Mouse (Mus musculus) MEL (cell line): ENCODE results near the gene Wwc1. TPM values are rescaled to one million over a fixed set of nuclear protein-coding genes. Genes with fewer than 3 reads are reported as not detected.

Source experiments
- DNase-seq: peaks from one replicate; pipeline ENCODE4 v3.0.0; 2011; ENCODE audit warnings: low read depth, low spot score
- H3K27ac ChIP-seq: 2 replicates; pipeline ENCODE4 v1.5.1; 2012; ENCODE audit warnings: low read depth, mild to moderate bottlenecking, control low read depth, low read length, moderate library complexity; ENCODE audit not compliant: control insufficient read depth
- H3K27me3 ChIP-seq, 2 experiments: fragments of 150-350 bp in 1 of 2; sonication (generic) in 1 of 2; 2 replicates each; pipeline ENCODE4 v1.6.1; 2012; ENCODE audit warnings: low read length in 2 of 2, mild to moderate bottlenecking in 2 of 2, improper control_type of control experiment in 1 of 2, moderate library complexity in 1 of 2; ENCODE audit not compliant: insufficient read depth in 2 of 2, control insufficient read depth in 1 of 2
- H3K36me3 ChIP-seq, 2 experiments: 2 replicates each; pipeline ENCODE4 v1.6.1; 2012 to 2014; ENCODE audit warnings: low read length in 2 of 2, improper control_type of control experiment in 1 of 2, inconsistent platforms in 1 of 2, mild to moderate bottlenecking in 1 of 2; ENCODE audit not compliant: insufficient read depth in 2 of 2, control insufficient read depth in 1 of 2
- H3K4me1 ChIP-seq, 2 experiments: fragments of 150-350 bp in 1 of 2; sonication (generic) in 1 of 2; 2 replicates each; pipeline ENCODE4 v1.6.1; 2012; ENCODE audit warnings: low read length in 2 of 2, improper control_type of control experiment in 1 of 2, mild to moderate bottlenecking in 1 of 2; ENCODE audit not compliant: insufficient read depth in 2 of 2, control insufficient read depth in 1 of 2
- H3K4me3 ChIP-seq, 2 experiments: fragments of 150-350 bp in 1 of 2; sonication (generic) in 1 of 2; 2 replicates each; pipeline ENCODE4 v1.5.1; 2012; ENCODE audit warnings: low read depth in 2 of 2, low read length in 2 of 2, mild to moderate bottlenecking in 2 of 2, moderate library complexity in 2 of 2, control low read depth in 1 of 2, improper control_type of control experiment in 1 of 2; ENCODE audit not compliant: control insufficient read depth in 1 of 2, insufficient read depth in 1 of 2
- H3K79me2 ChIP-seq: 2 replicates; pipeline ENCODE4 v1.6.1; 2012; ENCODE audit warnings: mild to moderate bottlenecking, low read length, moderate library complexity; ENCODE audit not compliant: control insufficient read depth, poor library complexity, insufficient read depth
- H3K9ac ChIP-seq: 2 replicates; pipeline ENCODE4 v1.6.1; 2012; ENCODE audit warnings: low read depth, mild to moderate bottlenecking, control low read depth, low read length, moderate library complexity; ENCODE audit not compliant: control insufficient read depth, poor library complexity, severe bottlenecking
- H3K9me3 ChIP-seq: fragments of 150-350 bp; sonication (generic); replicated peaks from 2 replicates; pipeline ENCODE4 v1.6.1; 2012; ENCODE audit warnings: mild to moderate bottlenecking, low read length, improper control_type of control experiment, moderate library complexity; ENCODE audit not compliant: insufficient read depth
- CHD1 ChIP-seq: IDR thresholded peaks from 2 replicates; pipeline ENCODE4 v1.6.1; 2012; ENCODE audit warnings: low read depth, mild to moderate bottlenecking, inconsistent platforms, low read length, improper control_type of control experiment
- CHD2 ChIP-seq: IDR thresholded peaks from 2 replicates; pipeline ENCODE4 v1.6.1; 2011; ENCODE audit warnings: low read length, improper control_type of control experiment
- CTCF ChIP-seq, 3 experiments: IDR thresholded peaks in 2 of 3; conservative IDR thresholded peaks in 1 of 3; 2 replicates each; pipeline ENCODE4 v1.5.1; 2011 to 2012; ENCODE audit warnings: low read length in 3 of 3, low read depth in 2 of 3, mild to moderate bottlenecking in 2 of 3, improper control_type of control experiment in 1 of 3, inconsistent platforms in 1 of 3, mixed read lengths in 1 of 3, moderate library complexity in 1 of 3; ENCODE audit not compliant: control insufficient read depth in 1 of 3, insufficient read depth in 1 of 3, poor library complexity in 1 of 3, severe bottlenecking in 1 of 3
- E2F4 ChIP-seq: IDR thresholded peaks from 2 replicates; pipeline ENCODE4 v1.6.1; 2011; ENCODE audit warnings: low read depth, low read length, improper control_type of control experiment, borderline replicate concordance
- EP300 ChIP-seq, 2 experiments: IDR thresholded peaks; 2 replicates each; pipeline ENCODE4 v1.6.1; 2011; ENCODE audit warnings: improper control_type of control experiment in 2 of 2, low read length in 2 of 2, low read depth in 1 of 2, mild to moderate bottlenecking in 1 of 2
- ETS1 ChIP-seq: IDR thresholded peaks from 2 replicates; pipeline ENCODE4 v1.6.1; 2012; ENCODE audit warnings: low read depth, mild to moderate bottlenecking, inconsistent platforms, low read length, improper control_type of control experiment, moderate library complexity
- GABPA ChIP-seq: IDR thresholded peaks from 2 replicates; pipeline ENCODE4 v1.6.1; 2012; ENCODE audit warnings: low read depth, mild to moderate bottlenecking, inconsistent platforms, low read length, improper control_type of control experiment, moderate library complexity
- HCFC1 ChIP-seq: IDR thresholded peaks from 2 replicates; pipeline ENCODE4 v1.6.1; 2012; ENCODE audit warnings: low read depth, mild to moderate bottlenecking, inconsistent platforms, low read length, improper control_type of control experiment, moderate library complexity
- KAT2A ChIP-seq: conservative IDR thresholded peaks from 2 replicates; pipeline ENCODE4 v1.6.1; 2012; ENCODE audit warnings: low read depth, low read length, improper control_type of control experiment, inconsistent platforms
- MAX ChIP-seq: IDR thresholded peaks from 2 replicates; pipeline ENCODE4 v1.6.1; 2011; ENCODE audit warnings: low read length, improper control_type of control experiment
- MAZ ChIP-seq: IDR thresholded peaks from 2 replicates; pipeline ENCODE4 v1.6.1; 2012; ENCODE audit warnings: low read depth, mild to moderate bottlenecking, inconsistent platforms, low read length, improper control_type of control experiment
- MXI1 ChIP-seq: IDR thresholded peaks from 2 replicates; pipeline ENCODE4 v1.6.1; 2011; ENCODE audit warnings: mild to moderate bottlenecking, low read depth, low read length, improper control_type of control experiment
- NRF1 ChIP-seq: IDR thresholded peaks from 2 replicates; pipeline ENCODE4 v1.6.1; 2014; ENCODE audit warnings: low read depth, mild to moderate bottlenecking, inconsistent platforms, low read length, improper control_type of control experiment, moderate library complexity; ENCODE audit not compliant: poor library complexity, insufficient read depth, severe bottlenecking
- POLR2A ChIP-seq, 2 experiments: IDR thresholded peaks; 2 replicates each; pipeline ENCODE4 v1.6.1; 2011 to 2012; ENCODE audit warnings: low read length in 2 of 2, mild to moderate bottlenecking in 2 of 2, control low read depth in 1 of 2, improper control_type of control experiment in 1 of 2, low read depth in 1 of 2, moderate library complexity in 1 of 2; ENCODE audit not compliant: control insufficient read depth in 1 of 2, insufficient read depth in 1 of 2, poor library complexity in 1 of 2
- RAD21 ChIP-seq: IDR thresholded peaks from 2 replicates; pipeline ENCODE4 v1.6.1; 2011; ENCODE audit warnings: mild to moderate bottlenecking, low read depth, low read length, improper control_type of control experiment
- RCOR1 ChIP-seq: IDR thresholded peaks from 2 replicates; pipeline ENCODE4 v1.6.1; 2012; ENCODE audit warnings: low read depth, mild to moderate bottlenecking, inconsistent platforms, low read length, improper control_type of control experiment
- SMC3 ChIP-seq: IDR thresholded peaks from 2 replicates; pipeline ENCODE4 v1.6.1; 2011; ENCODE audit warnings: low read depth, low read length, improper control_type of control experiment
- TAL1 ChIP-seq: IDR thresholded peaks from 2 replicates; pipeline ENCODE4 v1.6.1; 2012; ENCODE audit warnings: mild to moderate bottlenecking, inconsistent platforms, low read length, moderate library complexity, mixed read lengths
- TCF12 ChIP-seq: IDR thresholded peaks from 2 replicates; pipeline ENCODE4 v1.6.1; 2014; ENCODE audit warnings: low read depth, mild to moderate bottlenecking, inconsistent platforms, low read length, improper control_type of control experiment, moderate library complexity
- ZC3H11A ChIP-seq: IDR thresholded peaks from 2 replicates; pipeline ENCODE4 v1.6.1; 2012; ENCODE audit warnings: low read depth, mild to moderate bottlenecking, inconsistent platforms, low read length, improper control_type of control experiment
- ZKSCAN1 ChIP-seq: IDR thresholded peaks from 2 replicates; pipeline ENCODE4 v1.6.1; 2012; ENCODE audit warnings: low read depth, mild to moderate bottlenecking, inconsistent platforms, low read length, improper control_type of control experiment, moderate library complexity
- polyA plus RNA-seq, 2 experiments: library from polyadenylated mRNA; stranded (reverse) in 1 of 2; unstranded in 1 of 2; fragments of >175 nt in 1 of 2; fragments of >200 nt in 1 of 2; gene quantifications; 2 replicates each; pipeline versions ENCODE4 v1.2.1 to v1.2.4; 2012; ENCODE audit warnings: low replicate concordance in 2 of 2, low read depth in 1 of 2; ENCODE audit not compliant: insufficient read length in 2 of 2, insufficient read depth in 1 of 2, missing spikeins in 1 of 2
- total RNA-seq: library from RNA; depleted of rRNA; stranded (reverse); fragments of 300-350 nt; gene quantifications from 2 replicates; pipeline ENCODE4 v1.2.3, GENCODE M21; 2012

Gene Wwc1
- total and polyA plus RNA-seq, 3 experiments: 0.39 to 0.46 TPM; not detected in 1

- H3K9me3 ChIP-seq: no peaks in the 10 kb centered on the region
- H3K4me1 ChIP-seq: no peaks in the 10 kb centered on the region
- DNase-seq: no peak
- no peak overlapping the region for H3K9ac ChIP-seq
- no peak overlapping the region for H3K4me3 ChIP-seq
- H3K27ac ChIP-seq: no peak overlapping the region
- no peaks in the 10 kb centered on the region for H3K79me2 ChIP-seq
- TF ChIP-seq GABPA (no peak), POLR2A (IDR thresholded peaks at IDR 0.05; ENCODE audit: control insufficient read depth in 1 of 2, insufficient read depth in 1 of 2, low read depth in 1 of 2, low read length in 2 of 2, poor library complexity in 1 of 2) (no peak), EP300 (IDR thresholded peaks at IDR 0.05; ENCODE audit: low read depth in 1 of 2, low read length in 2 of 2) (no peak), TCF12 (no peak), CHD2 (no peak), ZC3H11A (no peak), CHD1 (no peak), SMC3 (no peak)
- H3K36me3 ChIP-seq: no peaks in the 10 kb centered on the region
- H3K27me3 ChIP-seq: no peaks in the 10 kb centered on the region
Measured at GRCm38 (mm10) chr11:35932121-35932885, 48.0 kb downstream of the Wwc1 start.

- Histone ChIP-seq H3K9me3 (no peaks in the 10 kb centered on the region), H3K9ac (no peak overlapping the region), H3K27me3 (no peaks in the 10 kb centered on the region), H3K79me2 (no peaks in the 10 kb centered on the region), H3K4me3 (no peak overlapping the region), H3K4me1 (no peaks in the 10 kb centered on the region), H3K36me3 (no peaks in the 10 kb centered on the region), H3K27ac (no peak overlapping the region)
- no peak for DNase-seq
- TF ChIP-seq NRF1 (no peak), EP300 (IDR thresholded peaks at IDR 0.05; ENCODE audit: low read depth in 1 of 2, low read length in 2 of 2) (no peak), ETS1 (no peak), POLR2A (IDR thresholded peaks at IDR 0.05; ENCODE audit: control insufficient read depth in 1 of 2, insufficient read depth in 1 of 2, low read depth in 1 of 2, low read length in 2 of 2, poor library complexity in 1 of 2) (no peak), HCFC1 (no peak), MXI1 (no peak)
Measured at GRCm38 (mm10) chr11:35930511-35931060, 49.7 kb downstream of the Wwc1 start.

- Histone ChIP-seq H3K9ac (no peak overlapping the region), H3K79me2 (no peaks in the 10 kb centered on the region), H3K4me3 (no peak overlapping the region), H3K27ac (no peak overlapping the region), H3K27me3 (no peaks in the 10 kb centered on the region), H3K36me3 (no peaks in the 10 kb centered on the region), H3K9me3 (no peaks in the 10 kb centered on the region), H3K4me1 (no peaks in the 10 kb centered on the region)
- TF ChIP-seq ZKSCAN1 (no peak), HCFC1 (no peak), MAX (no peak), RCOR1 (no peak), CTCF (IDR thresholded peaks at IDR 0.05 in 2 of 3, conservative IDR thresholded peaks at IDR 0.05 in 1 of 3; ENCODE audit: control insufficient read depth in 1 of 3, insufficient read depth in 1 of 3, low read depth in 2 of 3, low read length in 3 of 3, poor library complexity in 1 of 3, severe bottlenecking in 1 of 3) (no peak), RAD21 (no peak), TAL1 (no peak), E2F4 (no peak), EP300 (IDR thresholded peaks at IDR 0.05; ENCODE audit: low read depth in 1 of 2, low read length in 2 of 2) (no peak), KAT2A (no peak), MAZ (no peak), ZC3H11A (no peak)
- no peak for DNase-seq
Measured at GRCm38 (mm10) chr11:35928453-35928852, 51.9 kb downstream of the Wwc1 start.
